Mouse (Mus musculus) bone marrow macrophage, adult 2 months (primary cell): Measurements from ENCODE around the gene Med1.

Source experiments
- CTCF ChIP-seq: IDR thresholded peaks from 2 replicates; pipeline ENCODE4 v1.5.1; 2012; ENCODE audit warnings: low read depth, mild to moderate bottlenecking, low read length, moderate library complexity
- POLR2A ChIP-seq: IDR thresholded peaks from 2 replicates; pipeline ENCODE4 v1.6.1; 2012; ENCODE audit warnings: mild to moderate bottlenecking, low read depth, low read length, borderline replicate concordance

DNA sequence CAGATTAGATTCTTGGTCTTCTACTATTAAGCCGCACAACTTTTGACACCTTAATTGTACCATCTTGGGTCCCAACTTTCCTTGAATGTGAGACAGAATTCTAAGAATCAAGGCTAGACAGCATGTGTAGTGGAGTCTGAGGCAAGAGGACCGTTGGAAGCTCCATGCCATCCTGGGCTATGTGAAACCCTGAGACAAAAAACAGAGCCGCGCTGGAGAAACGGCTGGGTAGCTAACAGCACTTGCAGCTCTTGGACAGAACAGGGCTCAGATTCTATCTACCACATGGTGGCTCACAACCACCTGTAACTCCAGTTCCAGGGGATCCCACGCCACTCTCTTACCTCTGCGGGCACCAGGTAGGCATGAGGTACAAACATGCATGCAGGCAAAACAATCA, 47.2 kb downstream of the Med1 start:
- TF ChIP-seq CTCF (no peak), POLR2A (no peak)
